Mouse (Mus musculus) ES-E14 (cell line): Measurements from ENCODE around the gene Gabrd.

Experiments
- CHD2 ChIP-seq: IDR thresholded peaks from 2 replicates; pipeline ENCODE4 v1.6.1; 2014; ENCODE audit warnings: mild to moderate bottlenecking, low read depth, low read length, inconsistent platforms
- HCFC1 ChIP-seq: IDR thresholded peaks from 2 replicates; pipeline ENCODE4 v1.6.1; 2012; ENCODE audit warnings: low read length, inconsistent platforms, borderline replicate concordance; ENCODE audit not compliant: insufficient read depth
- MAFK ChIP-seq: IDR thresholded peaks from 2 replicates; pipeline ENCODE4 v1.6.1; 2014; ENCODE audit warnings: mild to moderate bottlenecking, low read depth, low read length, inconsistent platforms; ENCODE audit not compliant: insufficient read depth
- ZC3H11A ChIP-seq: IDR thresholded peaks from 2 replicates; pipeline ENCODE4 v1.6.1; 2012; ENCODE audit warnings: low read depth, mild to moderate bottlenecking, inconsistent platforms, low read length, borderline replicate concordance

- TF ChIP-seq HCFC1 (no peak), CHD2 (no peak), MAFK (no peak), ZC3H11A (no peak)
Observed at GRCm38 (mm10) chr4:155408695-155409057, 10.8 kb upstream of the Gabrd start.
